Mouse (Mus musculus): ENCODE measurements around the gene Rpl23.
"Not testable (repeated sequence)": the region's sequence is repeated elsewhere in the genome, so short reads cannot be mapped to it uniquely, and the experiment has no call there.

Gene Rpl23

DNA sequence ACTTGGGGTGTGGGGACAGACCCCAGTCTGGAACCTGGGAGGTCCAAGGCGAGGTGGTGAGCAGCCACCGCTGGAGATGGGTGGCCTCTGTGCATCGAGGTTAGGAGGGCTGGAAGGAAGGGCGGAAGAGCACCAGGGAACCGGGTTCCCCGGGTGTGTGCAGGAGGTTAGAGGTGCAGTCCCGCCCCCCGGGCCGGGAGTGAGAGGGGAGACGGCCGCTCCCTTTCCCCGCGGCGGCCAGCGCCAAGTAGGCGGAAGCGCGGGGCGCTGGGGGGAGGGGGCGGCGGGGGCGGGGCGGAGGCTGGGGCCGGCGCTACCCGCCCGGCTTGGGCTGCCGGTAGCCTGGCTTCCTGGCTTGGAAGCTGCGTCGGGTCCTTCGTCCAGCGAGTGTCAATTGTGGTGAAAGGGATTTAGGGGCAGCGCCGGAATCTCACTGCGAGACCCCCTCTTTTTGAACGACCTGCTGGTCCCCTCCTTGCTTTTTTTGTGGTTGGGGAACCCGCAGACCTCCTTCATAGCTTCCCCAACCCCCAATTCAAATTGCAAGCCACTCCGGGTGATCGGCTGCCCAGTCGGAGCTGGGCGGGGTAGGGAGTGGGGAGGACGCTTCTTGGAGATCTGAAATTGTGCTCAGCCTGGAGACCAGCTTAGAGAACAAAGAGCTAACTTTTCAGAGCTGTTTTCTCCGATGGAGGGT, 17.9 kb upstream of the Rpl23 start:
- peak; percentile 86 to 89 for DNase-seq

DNA sequence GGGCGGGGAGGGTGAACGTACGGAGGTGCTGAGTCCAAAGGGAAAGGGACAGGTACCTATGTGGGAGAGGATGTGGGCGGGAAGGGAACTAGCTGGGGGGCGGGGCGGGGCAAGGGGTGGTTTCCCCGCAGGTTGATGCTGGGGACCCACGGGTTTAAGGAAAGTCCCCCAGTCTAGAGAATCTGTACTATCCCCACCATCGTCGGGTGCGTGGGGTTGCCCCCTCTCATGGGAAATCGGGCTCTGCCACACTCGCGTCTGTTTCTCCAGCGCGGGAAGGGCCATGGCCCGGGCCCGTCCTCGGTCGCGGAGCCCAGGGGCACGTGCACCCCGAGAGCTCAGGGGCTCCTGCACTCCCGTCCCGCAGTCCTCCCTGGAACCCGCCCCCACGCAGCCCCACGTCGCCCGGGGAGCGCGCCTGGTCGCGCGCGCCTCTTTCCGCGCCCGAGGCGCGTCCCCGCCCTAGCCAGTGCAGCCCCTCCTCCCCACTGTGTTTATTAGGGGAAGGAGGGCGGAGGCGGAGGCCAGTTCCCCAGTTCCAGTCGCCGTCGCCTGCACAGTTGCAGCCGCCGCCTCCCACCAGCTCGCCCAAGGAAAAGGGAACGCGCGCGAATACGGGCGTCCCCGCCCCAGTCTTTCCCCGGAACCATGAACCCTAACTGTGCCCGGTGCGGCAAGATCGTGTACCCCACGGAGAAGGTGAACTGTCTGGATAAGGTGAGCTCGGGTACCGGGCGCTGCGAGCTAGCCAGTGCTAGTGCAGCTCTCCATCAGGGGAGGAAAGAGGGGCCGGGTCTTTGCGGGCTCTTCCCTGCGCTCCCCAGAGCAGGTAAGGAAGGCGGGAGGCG, 17.1 kb upstream of the Rpl23 start:
- DNase-seq = peak; percentile 89 to 92

DNA sequence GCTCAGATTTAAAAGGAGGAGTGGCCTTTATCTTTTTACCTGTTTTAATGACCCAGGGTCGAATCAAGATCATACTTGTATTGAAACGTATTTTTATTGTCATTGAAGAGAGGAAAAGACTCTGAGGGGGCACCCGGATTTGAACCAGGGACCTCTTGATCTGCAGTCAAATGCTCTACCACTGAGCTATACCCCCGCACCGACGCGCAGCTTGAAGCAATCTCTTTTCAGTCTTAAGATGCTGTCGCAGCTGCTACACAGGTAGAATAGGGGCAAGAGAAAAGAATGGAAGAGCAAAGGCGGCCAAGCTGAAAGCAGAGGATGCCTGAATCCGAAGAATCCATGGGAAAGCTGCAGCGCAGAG, 16.5 kb upstream of the Rpl23 start, which contains the start of gene Lasp1:
Lasp1 (plus strand) TSS at position 219 of the 364 bp plus-strand sequence.
- DNase-seq = peak; percentile 87

- DNase-seq = no peak
Measured at GRCm38 (mm10) chr11:97798083-97798435, 15.8 kb upstream of the Rpl23 start.

DNA sequence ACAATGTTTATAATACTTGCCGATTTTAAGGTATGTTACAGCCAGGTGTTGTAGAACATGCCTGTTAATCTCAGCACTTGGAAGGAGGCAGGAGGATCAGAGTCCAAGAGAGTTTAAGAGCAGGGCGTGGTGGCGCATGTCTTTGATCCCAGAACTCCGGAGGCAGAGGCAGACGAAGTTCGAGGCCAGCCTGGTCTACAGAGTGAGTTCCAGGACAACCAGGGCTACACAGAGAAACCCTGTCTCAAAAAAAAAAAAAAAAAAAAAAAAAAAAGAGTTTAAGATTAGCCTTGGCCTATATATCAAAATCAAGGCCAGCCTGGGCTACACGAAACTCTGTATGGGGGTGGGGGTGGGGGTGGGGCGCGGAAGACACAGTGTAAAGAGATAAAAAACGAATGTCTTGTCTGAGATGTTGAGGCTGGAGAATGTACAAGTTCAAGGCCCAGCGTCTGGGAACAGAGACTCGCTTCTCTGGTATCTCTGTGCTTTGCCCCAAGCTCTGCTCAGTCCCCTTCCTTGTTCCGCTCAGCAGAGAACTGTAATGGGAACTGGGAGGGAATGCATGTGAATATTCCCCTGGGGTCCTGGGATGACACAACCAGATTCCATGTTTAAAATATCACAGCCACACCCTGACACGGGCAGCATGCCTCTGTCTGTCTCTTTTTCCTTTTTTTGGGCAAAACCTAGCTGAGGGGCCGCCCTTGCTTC, 15.3 kb upstream of the Rpl23 start:
- DNase-seq = no peak

- DNase-seq = peak; percentile 63 to 74
Measured at GRCm38 (mm10) chr11:97796910-97797309, 14.7 kb upstream of the Rpl23 start.

- peak in 1 of 2 experiments; percentile 62 for DNase-seq
Measured at GRCm38 (mm10) chr11:97793165-97793564, 10.9 kb upstream of the Rpl23 start.

- not testable (repeated sequence) for DNase-seq
Measured at GRCm38 (mm10) chr11:97790778-97791438, 8.7 kb upstream of the Rpl23 start.

GRCm38 (mm10) chr11:97789727-97790126, 7.5 kb upstream of the Rpl23 start:
- no peak for DNase-seq

DNA sequence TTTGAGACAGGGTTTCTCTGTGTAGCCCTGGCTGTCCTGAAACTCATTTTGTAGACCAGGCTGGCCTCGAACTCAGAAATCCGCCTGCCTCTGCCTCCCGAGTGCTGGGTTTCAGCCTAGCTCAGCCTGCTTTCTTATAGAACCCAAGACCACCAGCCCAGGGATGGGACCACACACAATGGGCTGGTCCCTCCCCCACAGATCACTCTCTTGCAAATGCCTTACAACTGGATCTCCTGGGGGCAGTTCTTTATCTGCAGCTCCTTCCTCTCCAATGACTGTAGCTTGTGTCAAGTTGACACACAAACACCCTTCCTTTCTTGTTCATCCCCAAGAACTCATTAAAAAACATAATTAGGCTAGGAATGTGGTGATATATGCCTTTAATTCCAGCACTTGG, 5.7 kb upstream of the Rpl23 start:
- no peak for DNase-seq

- DNase-seq = no peak
Measured at GRCm38 (mm10) chr11:97782564-97782895, 293 bp upstream of the Rpl23 start.

GRCm38 (mm10) chr11:97781478-97781831, 782 bp downstream of the Rpl23 start:
- no peak for DNase-seq

DNA sequence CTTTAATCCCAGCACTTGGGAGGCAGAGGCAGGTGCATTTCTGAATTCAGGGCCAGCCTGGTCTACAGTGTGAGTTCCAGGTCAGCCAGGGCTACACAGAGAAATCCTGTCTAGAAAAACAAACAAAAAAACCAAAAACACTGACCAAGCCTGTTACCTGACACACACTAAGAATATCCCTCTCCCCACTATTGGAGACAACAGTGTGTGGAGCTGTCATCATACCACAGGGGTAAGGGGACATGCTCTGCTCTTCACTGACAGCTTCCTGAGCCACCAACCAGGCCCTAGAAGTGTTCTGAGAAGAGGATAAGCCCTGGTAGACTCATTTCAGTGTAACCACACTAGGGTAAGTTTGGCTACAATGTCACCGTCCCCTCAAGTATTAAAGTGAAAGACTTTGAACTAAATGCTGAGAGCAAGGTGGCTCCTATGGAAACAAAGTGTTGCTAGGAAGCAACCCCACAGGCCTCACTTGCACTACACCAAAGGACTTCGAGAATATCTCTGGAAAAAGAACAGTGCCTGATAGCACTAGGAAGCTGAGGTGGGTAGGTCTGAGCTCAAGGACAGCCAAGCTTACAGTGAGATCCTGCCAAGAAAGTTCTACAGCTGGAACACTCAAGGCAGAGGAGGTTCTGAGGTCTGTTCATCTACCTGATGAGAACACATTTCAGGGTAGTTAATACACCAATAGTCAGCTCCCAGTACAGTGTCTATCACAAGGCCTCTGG, 2.1 kb downstream of the Rpl23 start:
- no peak for DNase-seq

DNA sequence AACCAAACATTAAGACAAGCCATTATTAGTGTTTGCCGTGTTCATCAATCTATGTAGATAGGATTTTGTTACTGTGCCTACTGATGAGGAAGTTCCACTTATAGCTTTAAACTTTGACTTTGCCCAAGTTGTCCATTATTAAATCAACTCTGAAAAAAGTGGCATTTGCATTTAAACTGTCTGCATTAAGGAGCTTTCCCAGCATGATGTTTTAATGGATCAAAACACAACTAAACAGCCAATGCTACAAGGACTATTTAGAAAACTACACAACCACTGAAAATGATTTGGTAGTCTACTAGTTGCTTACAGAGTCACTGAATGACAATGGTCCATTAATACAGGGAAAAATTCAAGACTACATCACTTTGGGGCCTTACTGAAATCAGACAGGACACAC, 3.3 kb downstream of the Rpl23 start:
- no peak for DNase-seq

DNA sequence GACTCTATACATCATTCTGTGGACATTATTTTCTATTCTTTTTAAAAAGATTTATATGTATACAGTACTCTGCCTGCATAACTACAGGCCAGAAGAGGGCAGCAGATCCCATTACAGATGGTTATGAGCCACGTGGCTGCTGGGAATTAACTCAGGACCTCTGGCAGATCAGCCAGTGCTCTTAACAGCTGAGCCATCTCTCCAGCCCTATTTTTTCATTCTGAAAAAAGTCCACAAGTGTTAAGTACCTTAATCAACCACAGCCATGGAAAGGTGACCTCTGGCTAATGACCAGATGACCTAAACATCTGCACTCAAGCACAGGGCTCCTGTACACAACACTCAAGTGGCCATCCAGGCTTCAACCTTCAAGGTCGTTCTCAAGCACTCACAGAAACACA, 5.1 kb downstream of the Rpl23 start:
- DNase-seq = peak in 1 of 2 experiments; percentile 24

GRCm38 (mm10) chr11:97776497-97777128, 5.6 kb downstream of the Rpl23 start:
- DNase-seq = no peak

GRCm38 (mm10) chr11:97775808-97776496, 6.3 kb downstream of the Rpl23 start, which contains the start of gene 1700001P01Rik:
1700001P01Rik (minus strand) TSS chr11:97775918.
- DNase-seq = no peak

- DNase-seq = no peak
Measured at GRCm38 (mm10) chr11:97775186-97775585, 7.1 kb downstream of the Rpl23 start.

DNA sequence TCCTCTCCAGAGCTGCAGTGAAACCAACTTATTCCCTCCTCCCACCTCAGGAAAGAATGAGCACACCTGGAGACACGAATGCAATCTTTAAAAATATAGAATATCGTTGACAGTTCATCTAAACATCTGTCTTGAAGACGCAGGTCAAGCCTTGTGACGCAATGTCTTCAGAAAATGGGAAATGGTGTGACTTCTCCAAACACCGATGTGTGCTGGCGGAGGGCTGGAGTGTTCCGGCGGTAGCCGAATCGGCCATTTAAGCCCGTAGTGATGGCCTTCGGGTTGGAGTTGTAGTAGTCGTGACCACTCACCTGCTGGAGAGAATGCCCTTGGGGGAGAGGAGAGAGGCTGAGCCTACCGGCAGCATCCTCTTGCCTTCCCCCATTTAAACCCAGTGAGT, 10.8 kb downstream of the Rpl23 start:
- no peak for DNase-seq

DNA sequence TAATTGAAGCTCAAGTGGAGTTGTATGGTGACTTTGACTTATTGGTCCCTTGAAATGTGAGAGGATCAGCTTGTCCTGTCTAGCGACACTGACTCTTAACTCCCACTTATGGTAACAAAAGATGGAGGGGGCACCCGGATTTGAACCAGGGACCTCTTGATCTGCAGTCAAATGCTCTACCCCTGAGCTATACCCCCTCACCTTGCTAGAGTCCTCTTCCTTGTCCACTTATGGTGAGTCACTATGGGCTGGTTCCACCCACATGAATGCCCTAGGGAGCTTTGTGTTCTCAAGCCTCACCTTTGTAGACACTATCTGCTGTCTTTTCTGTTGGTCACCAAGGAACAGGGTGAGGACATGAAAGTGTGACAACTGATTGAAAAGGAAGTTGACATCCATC, 12.5 kb downstream of the Rpl23 start:
- no peak for DNase-seq

DNA sequence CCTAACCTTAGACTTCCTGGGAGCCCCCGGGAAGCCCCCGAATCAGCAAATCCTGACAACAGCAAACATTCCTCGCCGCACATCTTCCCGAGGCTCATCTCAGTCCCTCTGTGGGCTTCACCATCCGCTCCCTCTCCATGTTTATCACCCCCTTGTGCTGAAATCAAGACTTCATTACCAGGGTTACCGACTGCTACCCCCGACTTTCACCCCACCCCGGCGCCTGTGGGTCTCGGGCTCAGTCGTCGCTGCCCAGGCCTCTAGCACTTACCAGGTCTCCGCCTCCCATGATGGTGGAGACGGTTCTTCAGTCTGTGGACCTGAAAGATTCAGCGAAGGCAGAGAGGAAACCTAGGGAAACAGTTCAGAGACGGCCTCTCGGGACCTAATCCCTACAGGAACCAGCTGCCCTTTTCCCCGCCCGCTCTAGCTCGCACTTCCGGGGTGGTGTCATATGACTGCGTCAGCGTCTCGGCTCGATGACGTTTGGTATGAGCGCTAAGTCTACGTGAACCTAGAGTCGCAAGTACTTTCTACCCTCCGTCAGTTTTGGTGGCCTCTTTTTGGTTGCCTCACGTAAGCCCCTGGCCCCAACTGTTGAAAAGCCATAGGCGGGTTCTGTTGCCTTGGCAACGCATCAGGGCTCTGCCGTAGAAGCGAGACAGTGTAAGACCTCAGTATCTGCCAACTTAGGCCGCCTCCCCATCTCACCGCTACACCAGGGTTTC, 15.9 kb downstream of the Rpl23 start, which contains the start of gene Cwc25:
Cwc25 (minus strand) TSS at position 403 of the 728 bp plus-strand sequence.
- peak; percentile 95 to 96 for DNase-seq
